Mouse (Mus musculus): ENCODE data around the gene Hmgn5.
A peak's percentile ranks its signal among the peaks of the same experiment; 100 is the strongest.

The Hmgn5 gene

GRCm38 (mm10) chrX:109013283-109013682 is at the start of gene Hmgn5:
Gene Hmgn5 (minus strand): TSS chrX:109013404.
- DNase-seq: peak; percentile 94 to 95

DNA sequence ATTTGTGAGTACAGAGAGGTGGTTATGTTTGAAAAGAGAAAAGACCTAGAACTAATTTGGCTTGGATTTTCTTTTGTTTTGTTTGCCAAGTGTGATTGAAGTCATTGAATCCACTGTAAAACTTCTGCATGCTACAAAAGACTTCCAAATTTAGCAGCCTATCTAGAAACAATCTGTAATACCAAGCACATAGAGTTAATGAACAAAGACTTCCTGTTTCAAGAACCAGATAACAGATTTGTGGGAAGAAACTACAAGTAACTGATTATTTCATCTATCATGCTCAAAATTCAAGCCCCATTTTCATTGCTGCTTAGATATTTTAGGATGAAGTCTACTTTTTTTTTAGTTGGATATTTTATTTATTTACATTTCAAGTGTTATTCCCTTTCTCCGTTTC is 34.6 kb upstream of the Hmgn5 start:
- no peak for DNase-seq

DNA sequence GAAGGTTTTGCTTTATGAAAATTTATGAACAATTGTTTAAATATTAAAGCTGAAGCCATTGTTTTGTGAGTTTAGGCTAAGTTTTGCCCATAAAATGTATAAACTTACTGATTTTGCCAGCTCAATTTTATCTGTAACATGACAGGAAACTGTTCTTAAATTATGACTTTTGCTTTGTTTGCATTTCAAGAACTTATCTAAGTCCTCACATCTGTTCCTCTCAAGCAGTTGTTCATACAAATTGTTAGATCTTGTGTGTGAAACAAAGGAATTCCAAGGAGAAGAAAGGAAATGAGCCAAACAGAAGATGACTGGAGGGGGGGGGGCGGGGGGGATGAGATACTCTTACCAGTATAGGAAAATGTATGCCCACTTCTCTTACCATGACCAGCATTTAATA is 13.0 kb upstream of the Hmgn5 start:
- no peak for DNase-seq

DNA sequence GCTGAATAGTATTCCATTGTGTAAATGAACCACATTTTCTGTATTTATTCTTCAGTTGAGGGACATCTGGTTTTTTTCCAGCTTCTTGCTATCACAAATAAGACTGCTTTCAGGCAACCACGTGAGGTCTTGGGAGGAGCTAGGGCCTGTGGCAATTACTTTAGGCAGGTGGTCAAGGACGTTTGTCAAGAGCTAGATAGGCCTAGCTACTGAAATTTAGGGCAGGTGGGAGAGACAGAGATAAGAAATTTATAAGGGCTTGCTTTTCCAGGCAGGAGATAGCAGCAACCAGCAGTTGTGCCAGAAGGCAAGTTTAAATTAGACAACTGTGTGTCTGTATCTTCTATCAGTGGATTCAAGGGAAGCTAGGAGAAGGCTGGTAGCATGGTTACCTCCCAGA is 7.7 kb upstream of the Hmgn5 start:
- DNase-seq: no peak

DNA sequence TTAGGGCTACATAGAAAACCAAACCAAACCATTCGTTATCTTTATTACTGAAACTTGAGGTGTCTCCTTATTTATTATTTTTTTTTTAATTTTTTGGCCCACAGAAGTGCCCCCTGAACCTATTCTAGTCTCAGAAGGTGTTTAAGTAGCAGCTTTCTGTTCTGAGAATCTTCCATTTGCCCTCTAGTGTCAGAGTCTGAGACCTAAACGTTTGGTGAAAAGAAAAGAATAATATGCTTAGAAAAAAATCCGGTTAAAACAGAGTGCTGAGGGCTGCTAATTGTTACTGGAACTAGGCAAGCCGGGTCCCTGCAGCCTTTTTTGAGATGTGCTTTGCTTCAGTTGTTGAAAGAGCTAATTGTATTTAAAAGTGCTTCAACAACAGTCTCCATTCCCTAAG is 962 bp upstream of the Hmgn5 start:
- DNase-seq: no peak

DNA sequence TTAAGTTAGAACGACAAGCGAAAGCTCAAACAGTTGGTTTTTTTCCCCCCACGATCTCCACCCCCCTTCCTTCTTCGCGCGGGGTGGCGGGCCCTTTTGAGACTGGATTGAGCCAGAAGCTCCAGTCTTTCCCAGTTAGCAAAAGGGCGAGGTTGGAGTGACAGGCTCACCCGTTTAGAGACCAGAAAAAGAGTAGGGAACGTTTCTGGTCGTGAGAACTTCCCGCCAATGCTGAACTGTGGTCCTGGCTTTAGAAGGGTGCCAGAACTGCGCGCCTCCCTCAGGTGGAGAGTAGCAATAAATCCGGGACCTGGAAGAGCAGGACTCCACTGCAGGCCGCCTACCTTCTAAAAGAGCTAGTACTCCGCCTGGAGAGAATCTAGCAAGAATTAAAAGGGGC is 482 bp upstream of the Hmgn5 start:
- DNase-seq: peak; percentile 66 to 67

DNA sequence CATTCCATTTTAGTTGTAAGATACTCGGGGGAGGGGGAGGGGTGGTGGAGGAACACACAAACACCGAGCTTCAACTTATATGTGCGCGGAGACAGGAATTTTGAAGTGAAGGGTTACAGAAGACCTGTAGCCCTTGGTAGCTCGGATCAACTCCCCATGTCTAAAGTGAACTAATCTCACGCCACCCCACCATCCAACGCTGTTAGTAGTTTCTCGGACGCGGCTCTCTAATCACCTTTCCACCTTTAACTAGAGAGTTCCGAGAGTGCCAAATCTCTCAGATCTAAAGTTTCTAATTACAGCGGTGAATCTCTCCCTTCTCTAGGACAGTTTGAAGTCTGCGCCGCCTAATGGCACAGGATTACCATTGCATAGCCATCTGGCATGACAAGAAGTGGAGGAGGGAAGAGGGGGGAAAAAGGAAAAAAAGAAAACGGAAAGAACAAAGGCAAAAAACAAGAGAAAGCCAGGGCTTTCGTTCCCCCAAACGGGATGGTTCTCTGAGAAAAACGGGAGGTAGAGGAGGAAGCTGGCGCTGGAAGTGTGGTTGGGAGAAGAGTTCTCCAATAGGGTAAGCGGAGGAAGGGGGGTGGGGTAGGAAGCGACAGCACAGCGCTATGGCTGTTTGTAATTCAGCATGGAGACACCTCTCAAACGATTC is 703 bp downstream of the Hmgn5 start:
- DNase-seq: peak; percentile 54 to 66

DNA sequence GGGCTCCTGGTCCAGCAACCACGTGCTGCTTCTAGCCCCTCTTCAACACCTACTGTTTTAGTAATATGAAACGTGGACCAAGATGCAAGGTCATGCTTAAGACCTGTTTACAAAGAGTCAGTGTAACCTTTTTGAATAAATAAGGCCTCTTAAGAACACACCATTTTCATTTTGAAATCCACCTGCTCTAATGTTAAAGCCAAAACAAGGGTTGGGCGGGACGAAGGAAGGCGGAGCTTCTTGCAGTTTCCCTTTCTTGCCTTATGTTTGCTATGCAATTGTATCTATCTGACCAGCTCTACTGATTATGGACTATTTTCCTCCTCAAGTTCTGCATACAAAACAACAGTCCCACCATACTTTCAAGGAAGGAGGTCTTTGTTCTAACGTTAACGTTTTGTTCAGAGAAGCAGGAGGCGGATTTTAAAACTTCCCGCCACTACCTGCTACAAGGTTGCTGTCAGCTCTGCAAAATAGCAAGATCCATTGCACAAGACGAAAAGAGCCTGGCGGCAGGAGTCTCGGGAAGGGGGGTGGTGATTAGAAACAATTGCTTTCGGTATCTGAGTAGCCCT is 1.5 kb downstream of the Hmgn5 start:
- peak; percentile 9 to 44 for DNase-seq

DNA sequence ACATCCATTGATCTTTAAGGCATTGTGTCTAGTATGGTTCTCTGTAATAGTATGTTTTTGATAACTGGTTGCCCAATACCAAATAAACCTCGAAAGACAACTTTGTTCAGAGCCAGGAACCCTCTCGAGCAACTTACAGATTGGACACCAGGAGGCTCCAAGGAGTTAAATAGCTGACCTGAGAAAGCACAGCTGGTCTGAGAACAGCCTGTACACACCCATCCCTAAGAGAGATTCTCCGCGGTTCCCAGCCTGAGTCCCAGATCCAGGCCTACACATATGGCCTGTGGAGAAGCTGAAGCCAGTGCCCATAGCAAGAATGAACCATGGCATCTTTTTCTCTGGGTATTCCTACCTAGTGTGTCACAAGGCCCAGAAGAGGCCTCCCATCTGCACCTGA is 11.9 kb downstream of the Hmgn5 start:
- DNase-seq: no peak
